Mouse (Mus musculus) olfactory bulb, adult 2 months (tissue): ENCODE results near the gene Vps52.

Experiments used
- CTCF ChIP-seq: fragments of 200-500 bp; IDR thresholded peaks from 2 replicates; pipeline ENCODE4 v1.5.1; 2012; ENCODE audit warnings: low read depth, mild to moderate bottlenecking, low read length, moderate library complexity; ENCODE audit not compliant: insufficient read depth
- POLR2A ChIP-seq: fragments of 200-500 bp; IDR thresholded peaks from 2 replicates; pipeline ENCODE4 v1.6.1; 2012; ENCODE audit warnings: mild to moderate bottlenecking, low read depth, low read length, moderate library complexity; ENCODE audit not compliant: insufficient read depth

DNA sequence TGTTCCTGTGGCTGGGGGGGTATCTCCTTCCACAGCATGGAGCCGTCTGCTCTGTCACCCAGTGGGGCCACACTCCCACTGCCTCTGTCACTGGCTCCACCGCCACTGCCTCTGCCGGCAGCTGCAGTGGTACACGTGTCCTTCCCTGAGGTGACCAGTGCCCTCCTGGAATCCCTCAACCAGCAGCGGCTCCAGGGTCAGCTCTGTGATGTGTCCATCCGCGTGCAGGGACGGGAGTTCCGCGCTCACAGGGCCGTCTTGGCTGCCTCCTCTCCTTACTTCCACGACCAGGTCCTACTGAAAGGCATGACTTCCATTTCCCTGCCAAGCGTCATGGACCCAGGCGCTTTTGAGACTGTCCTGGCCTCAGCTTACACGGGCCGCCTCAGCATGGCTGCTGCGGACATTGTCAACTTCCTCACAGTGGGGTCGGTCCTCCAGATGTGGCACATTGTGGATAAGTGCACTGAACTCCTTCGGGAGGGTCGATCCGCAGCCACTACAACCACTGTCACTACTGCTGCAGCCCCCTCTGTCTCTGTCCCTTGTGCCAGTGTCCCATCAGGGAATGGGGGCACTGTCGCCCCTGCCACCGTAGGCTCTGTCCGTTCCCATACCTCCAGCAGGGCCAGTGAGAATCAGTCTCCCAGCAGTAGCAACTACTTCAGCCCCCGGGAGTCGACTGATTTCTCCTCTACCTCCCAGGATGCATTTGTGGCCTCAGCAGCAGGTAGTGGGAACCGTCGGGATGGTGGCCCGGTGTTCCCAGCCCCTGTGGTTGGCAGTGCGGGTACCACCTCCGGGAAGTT, 38.6 kb upstream of the Vps52 start:
- TF ChIP-seq CTCF (no peak), POLR2A (no peak)
